Mouse (Mus musculus) CH12.LX (cell line): ENCODE data around the gene Exoc1. TPM values are rescaled to one million over a fixed set of nuclear protein-coding genes. Genes with fewer than 3 reads are reported as not detected.

Experiments used
- DNase-seq: peaks from one replicate; pipeline ENCODE4 v3.0.0-alpha.2; 2013; ENCODE audit errors: extremely low read depth
- H3K27ac ChIP-seq: 2 replicates; pipeline ENCODE4 v1.5.1; 2012; ENCODE audit warnings: low read depth, mild to moderate bottlenecking, control low read depth, moderate library complexity; ENCODE audit not compliant: insufficient read depth
- H3K27me3 ChIP-seq: replicated peaks from 2 replicates; pipeline ENCODE3; 2012; ENCODE audit warnings: inconsistent platforms
- H3K36me3 ChIP-seq, 2 experiments: replicated peaks in 1 of 2; 2 replicates each; pipeline versions ENCODE3 to v1.6.1; 2012; ENCODE audit warnings: inconsistent platforms in 1 of 2, low read length in 1 of 2, mild to moderate bottlenecking in 1 of 2, mixed read lengths in 1 of 2, moderate library complexity in 1 of 2; ENCODE audit not compliant: control insufficient read depth in 1 of 2, insufficient read depth in 1 of 2
- H3K4me1 ChIP-seq, 2 experiments: 2 replicates each; pipeline ENCODE4 v1.6.1; 2012; ENCODE audit warnings: inconsistent platforms in 1 of 2, moderate library complexity in 1 of 2; ENCODE audit not compliant: insufficient read depth in 2 of 2, control insufficient read depth in 1 of 2
- H3K4me2 ChIP-seq: 2 replicates; pipeline ENCODE4 v1.6.1; 2012; ENCODE audit warnings: low read depth, mild to moderate bottlenecking, control low read depth; ENCODE audit not compliant: poor library complexity, insufficient read depth, severe bottlenecking
- H3K4me3 ChIP-seq, 3 experiments: fragments of 150-350 bp in 1 of 3; sonication (generic) in 1 of 3; replicated peaks in 1 of 3; 2 replicates each; pipeline versions ENCODE3 to v1.5.1; 2011 to 2012; ENCODE audit warnings: low read depth in 2 of 3, low read length in 2 of 3, mild to moderate bottlenecking in 2 of 3, moderate library complexity in 2 of 3, control low read depth in 1 of 3, improper control_type of control experiment in 1 of 3, inconsistent platforms in 1 of 3, mixed read lengths in 1 of 3; ENCODE audit not compliant: poor library complexity in 1 of 3
- H3K79me2 ChIP-seq: replicated peaks from 2 replicates; pipeline ENCODE4 v1.6.1; 2012; ENCODE audit warnings: mild to moderate bottlenecking, moderate library complexity; ENCODE audit not compliant: control insufficient read depth, poor library complexity, insufficient read depth, severe bottlenecking; ENCODE audit errors: extremely low read depth
- H3K9ac ChIP-seq: 2 replicates; pipeline ENCODE4 v1.6.1; 2012; ENCODE audit warnings: low read depth, mild to moderate bottlenecking, control low read depth, moderate library complexity; ENCODE audit not compliant: insufficient read depth
- H3K9me3 ChIP-seq: replicated peaks from 2 replicates; pipeline ENCODE3; 2012; ENCODE audit warnings: low read length, inconsistent platforms, mixed read lengths
- CHD1 ChIP-seq: IDR thresholded peaks from 2 replicates; pipeline ENCODE4 v1.6.1; 2012; ENCODE audit warnings: low read depth, low read length, improper control_type of control experiment, inconsistent platforms
- CTCF ChIP-seq, 2 experiments: IDR thresholded peaks in 1 of 2; conservative IDR thresholded peaks in 1 of 2; 2 replicates each; pipeline ENCODE4 v1.5.1; 2011 to 2012; ENCODE audit warnings: low read depth in 2 of 2, low read length in 2 of 2, improper control_type of control experiment in 1 of 2, inconsistent platforms in 1 of 2, mild to moderate bottlenecking in 1 of 2, moderate library complexity in 1 of 2
- GABPA ChIP-seq: IDR thresholded peaks from 2 replicates; pipeline ENCODE4 v1.6.1; 2012; ENCODE audit warnings: low read depth, low read length, improper control_type of control experiment, inconsistent platforms; ENCODE audit not compliant: insufficient replicate concordance
- HCFC1 ChIP-seq: IDR thresholded peaks from 2 replicates; pipeline ENCODE4 v1.6.1; 2012; ENCODE audit warnings: low read depth, mild to moderate bottlenecking, inconsistent platforms, low read length, improper control_type of control experiment
- JUN ChIP-seq: IDR thresholded peaks from 2 replicates; pipeline ENCODE4 v1.6.1; 2011; ENCODE audit warnings: low read depth, mild to moderate bottlenecking, low read length, improper control_type of control experiment, moderate library complexity; ENCODE audit not compliant: insufficient read depth
- MYC ChIP-seq: IDR thresholded peaks from 2 replicates; pipeline ENCODE4 v1.6.1; 2011; ENCODE audit warnings: low read depth, mild to moderate bottlenecking, improper control_type of control experiment, low read length
- NELFE ChIP-seq: IDR thresholded peaks from 2 replicates; pipeline ENCODE4 v1.6.1; 2011; ENCODE audit warnings: low read depth, low read length, improper control_type of control experiment
- NRF1 ChIP-seq: IDR thresholded peaks from 2 replicates; pipeline ENCODE4 v1.6.1; 2014; ENCODE audit warnings: low read depth, mild to moderate bottlenecking, inconsistent platforms, low read length, improper control_type of control experiment, moderate library complexity
- POLR2AphosphoS2 ChIP-seq: IDR thresholded peaks from 2 replicates; pipeline ENCODE4 v1.6.1; 2011; ENCODE audit warnings: low read depth, low read length, improper control_type of control experiment
- TCF12 ChIP-seq: IDR thresholded peaks from 2 replicates; pipeline ENCODE4 v1.6.1; 2014; ENCODE audit warnings: low read depth, mild to moderate bottlenecking, inconsistent platforms, low read length, improper control_type of control experiment
- USF2 ChIP-seq: conservative IDR thresholded peaks from 2 replicates; pipeline ENCODE4 v1.6.1; 2011; ENCODE audit warnings: low read depth, low read length, improper control_type of control experiment
- ZNF384 ChIP-seq: IDR thresholded peaks from 2 replicates; pipeline ENCODE4 v1.6.1; 2012; ENCODE audit warnings: low read depth, low read length, improper control_type of control experiment, inconsistent platforms
- dilution Hi-C: fragments of 300-500 bp; cut with MboI; formaldehyde crosslinking; loops from 2 replicates; pipeline ENCODE4 v1.14.3; 2020; ENCODE audit warnings: low sequenced_read_pairs; ENCODE audit not compliant: extremely low pct_unique_long_range_greater_than_20kb, extremely low pct_ligation_motif_present
- in situ Hi-C: fragments of 300-500 bp; cut with MboI; formaldehyde crosslinking; loops from 3 replicates; pipeline ENCODE4 v1.14.3; 2019; ENCODE audit warnings: low sequenced_read_pairs, low pct_ligation_motif_present, low pct_unique_long_range_greater_than_20kb, mixed read lengths
- polyA plus RNA-seq: library from polyadenylated mRNA; unstranded; fragments of >175 nt; gene quantifications from 2 replicates; pipeline ENCODE4 v1.2.1, GENCODE M21; 2012; ENCODE audit warnings: low read depth; ENCODE audit not compliant: insufficient read length
- total RNA-seq, 2 experiments: library from RNA; depleted of rRNA; stranded (reverse); fragments of 300-350 nt in 1 of 2; fragments of >200 nt in 1 of 2; gene quantifications; 2 replicates each; pipeline ENCODE4 v1.2.3; 2012 to 2014

Exoc1 gene
- total and polyA plus RNA-seq, 3 experiments, result 26.6 to 32.6 (median 30.4) TPM

DNA sequence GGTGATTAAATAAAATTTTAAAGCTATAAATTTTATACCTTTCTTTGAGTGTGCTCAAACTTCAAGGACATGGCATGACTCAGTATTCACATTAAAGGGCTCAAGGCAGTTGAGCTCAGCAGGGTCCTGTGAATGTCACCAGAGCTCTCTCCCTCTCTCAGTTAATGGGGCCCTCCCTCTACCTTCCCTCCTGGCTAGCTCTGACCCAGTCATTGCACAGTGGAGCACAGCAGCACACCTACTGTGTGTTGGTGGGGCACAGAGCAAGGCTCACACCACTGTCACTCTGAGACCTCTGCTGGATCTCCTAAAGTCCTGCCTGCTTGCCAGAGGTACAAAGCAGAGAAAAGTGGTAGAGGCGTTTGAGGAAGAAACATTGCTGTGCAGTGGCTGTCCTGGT lies 7.1 kb downstream of the Exoc1 start:
- dilution Hi-C loops, result no loop called here
- H3K4me2 ChIP-seq, result no peak overlapping the region
- H3K4me1 ChIP-seq, result 0 out of 4 replicates have a peak, but pooled peaks cover 0 to 6% of the 10 kb centered on the region in 2 experiments
- H3K36me3 ChIP-seq, result peaks cover 38 to 76% of the 10 kb centered on the region in 2 experiments
- no peak overlapping the region for H3K27ac ChIP-seq
- peaks cover 4% of the 10 kb centered on the region; the same call in 1 of the 2 replicates for H3K79me2 ChIP-seq
- H3K4me3 ChIP-seq, result no peak overlapping the region
- H3K9me3 ChIP-seq, result no peaks in the 10 kb centered on the region
- TF ChIP-seq NELFE (no peak), JUN (no peak), CHD1 (no peak), ZNF384 (no peak), TCF12 (no peak), MYC (no peak), CTCF (conservative IDR thresholded peaks at IDR 0.05 in 1 of 2, IDR thresholded peaks at IDR 0.05 in 1 of 2; ENCODE audit: low read depth in 2 of 2, low read length in 2 of 2) (no peak), NRF1 (no peak), HCFC1 (no peak), GABPA (no peak)
- TF ChIP-seq, all 38 proteins: peak for 0
- in situ Hi-C loops, result no loop called here
- no peak for DNase-seq
- no peaks in the 10 kb centered on the region for H3K27me3 ChIP-seq
- no peak overlapping the region for H3K9ac ChIP-seq

GRCm38 (mm10) chr5:76537578-76537977 lies 8.5 kb downstream of the Exoc1 start:
- peaks cover 47 to 83% of the 10 kb centered on the region in 2 experiments for H3K36me3 ChIP-seq
- no peak overlapping the region for H3K9ac ChIP-seq
- H3K4me1 ChIP-seq, result no peaks in the 10 kb centered on the region
- no peak for TF ChIP-seq USF2
- H3K4me3 ChIP-seq, result no peak overlapping the region
- H3K27me3 ChIP-seq, result no peaks in the 10 kb centered on the region
- in situ Hi-C loops, result no loop called here
- H3K4me2 ChIP-seq, result no peak overlapping the region
- no peak overlapping the region for H3K27ac ChIP-seq
- peaks cover 4% of the 10 kb centered on the region; the same call in 1 of the 2 replicates for H3K79me2 ChIP-seq
- no peak for DNase-seq
- H3K9me3 ChIP-seq, result no peaks in the 10 kb centered on the region
- dilution Hi-C loops, result no loop called here

GRCm38 (mm10) chr5:76540181-76540580 lies 11.1 kb downstream of the Exoc1 start:
- in situ Hi-C loops, result no loop called here
- DNase-seq, result no peak
- no peak overlapping the region for H3K4me3 ChIP-seq

More at GRCm38 (mm10) chr5:76540181-76540580, 11.1 kb downstream of the Exoc1 start:
- dilution Hi-C loops, result no loop called here
- no peak for TF ChIP-seq NELFE
- no peak for TF ChIP-seq POLR2AphosphoS2
- Histone ChIP-seq H3K4me1 (no peaks in the 10 kb centered on the region), H3K4me2 (no peak overlapping the region), H3K9me3 (no peaks in the 10 kb centered on the region), H3K36me3 (peaks cover 62 to 91% of the 10 kb centered on the region in 2 experiments), H3K27ac (no peak overlapping the region), H3K27me3 (no peaks in the 10 kb centered on the region), H3K9ac (no peak overlapping the region), H3K79me2 (no peaks in the 10 kb centered on the region; the same call in 1 of the 2 replicates)
